Mouse (Mus musculus): Measurements from ENCODE around the gene Bcl7b. TPM values are rescaled to one million over a fixed set of nuclear protein-coding genes. Genes with fewer than 3 reads are reported as not detected.

Gene Bcl7b
- polyA plus RNA-seq, 1 experiment from 2014 or later = 46.6 TPM

GRCm38 (mm10) chr5:135187349-135188213 is 19.5 kb downstream of the Bcl7b start:
- peak overlapping the region; percentile 96 for H3K9ac ChIP-seq
- H3K36me3 ChIP-seq (replicated peaks) = peaks cover 17% of the 10 kb centered on the region
- H3K4me2 ChIP-seq = peak overlapping the region; percentile 77
- peaks cover 4% of the 10 kb centered on the region; the same call in 1 of the 2 replicates for H3K9me3 ChIP-seq
- ATAC-seq (ENCODE audit: low FRiP score) = peak; percentile 71
- peaks cover 34% of the 10 kb centered on the region for H3K4me1 ChIP-seq
- H3K27ac ChIP-seq = peak overlapping the region; percentile 95
- under 1% methylated on average over 93 of the region's 102 CpGs for WGBS
- H3K4me3 ChIP-seq (replicated peaks) = peak overlapping the region; percentile 88
- no peaks in the 10 kb centered on the region for H3K27me3 ChIP-seq

- ATAC-seq (ENCODE audit: low FRiP score) = no peak
- Histone ChIP-seq H3K4me1 (peaks cover 37% of the 10 kb centered on the region), H3K27me3 (no peaks in the 10 kb centered on the region), H3K9ac (peak overlapping the region; percentile 96), H3K9me3 (peaks cover 4% of the 10 kb centered on the region; the same call in 1 of the 2 replicates), H3K4me3 (replicated peaks) (peak overlapping the region; percentile 88), H3K4me2 (peak overlapping the region; percentile 77), H3K27ac (peak overlapping the region; percentile 95), H3K36me3 (replicated peaks) (peaks cover 14% of the 10 kb centered on the region)
- WGBS = 0% methylated on average over 8 of the region's 8 CpGs
Measured at GRCm38 (mm10) chr5:135188214-135188554, 20.1 kb downstream of the Bcl7b start.

- peak overlapping the region; percentile 96 for H3K9ac ChIP-seq
- peaks cover 4% of the 10 kb centered on the region; the same call in 1 of the 2 replicates for H3K9me3 ChIP-seq
- 83% methylated on average over 2 of the region's 2 CpGs for WGBS
- ATAC-seq (ENCODE audit: low FRiP score) = no peak
- no peaks in the 10 kb centered on the region for H3K27me3 ChIP-seq
- H3K4me2 ChIP-seq = peak overlapping the region; percentile 77
- peaks cover 37% of the 10 kb centered on the region for H3K4me1 ChIP-seq
- H3K4me3 ChIP-seq (replicated peaks) = peak overlapping the region; percentile 88
- H3K27ac ChIP-seq = no peak overlapping the region
- H3K36me3 ChIP-seq (replicated peaks) = peaks cover 19% of the 10 kb centered on the region
Measured at GRCm38 (mm10) chr5:135189281-135190022, 21.4 kb downstream of the Bcl7b start.

GRCm38 (mm10) chr5:135191620-135192019 is 23.5 kb downstream of the Bcl7b start:
- Histone ChIP-seq H3K27me3 (no peaks in the 10 kb centered on the region), H3K9me3 (no peaks in the 10 kb centered on the region), H3K36me3 (replicated peaks) (peaks cover 36% of the 10 kb centered on the region), H3K27ac (no peak overlapping the region), H3K4me1 (peaks cover 35% of the 10 kb centered on the region), H3K4me3 (replicated peaks) (no peak overlapping the region), H3K4me2 (no peak overlapping the region), H3K9ac (no peak overlapping the region)
- WGBS = 31% methylated on average over 2 of the region's 2 CpGs
- ATAC-seq (ENCODE audit: low FRiP score) = no peak

- H3K9ac ChIP-seq = no peak overlapping the region
- H3K36me3 ChIP-seq (replicated peaks) = peaks cover 42% of the 10 kb centered on the region
Measured at GRCm38 (mm10) chr5:135192431-135192830, 24.3 kb downstream of the Bcl7b start.

GRCm38 (mm10) chr5:135196367-135196766 is 28.3 kb downstream of the Bcl7b start:
- Histone ChIP-seq H3K9me3 (no peaks in the 10 kb centered on the region), H3K9ac (no peak overlapping the region), H3K27ac (no peak overlapping the region), H3K36me3 (replicated peaks) (peaks cover 62% of the 10 kb centered on the region), H3K4me3 (replicated peaks) (no peak overlapping the region), H3K4me1 (peaks cover 15% of the 10 kb centered on the region), H3K4me2 (no peak overlapping the region), H3K27me3 (no peaks in the 10 kb centered on the region)
- 85% methylated on average over 6 of the region's 6 CpGs for WGBS
- no peak for ATAC-seq (ENCODE audit: low FRiP score)

More at GRCm38 (mm10) chr5:135192431-135192830, 24.3 kb downstream of the Bcl7b start:
- H3K4me3 ChIP-seq (replicated peaks) = no peak overlapping the region
- no peaks in the 10 kb centered on the region for H3K9me3 ChIP-seq
- H3K27me3 ChIP-seq = no peaks in the 10 kb centered on the region
- peaks cover 35% of the 10 kb centered on the region for H3K4me1 ChIP-seq
- no peak overlapping the region for H3K27ac ChIP-seq
- H3K4me2 ChIP-seq = no peak overlapping the region
- WGBS = 98% methylated on average over 1 of the region's 1 CpGs
- ATAC-seq (ENCODE audit: low FRiP score) = no peak

GRCm38 (mm10) chr5:135202763-135203162 is 34.7 kb downstream of the Bcl7b start:
- no peak for ATAC-seq (ENCODE audit: low FRiP score)
- H3K9me3 ChIP-seq = no peaks in the 10 kb centered on the region
- no peak overlapping the region for H3K4me3 ChIP-seq (replicated peaks)
- H3K4me1 ChIP-seq = no peaks in the 10 kb centered on the region
- H3K27ac ChIP-seq = no peak overlapping the region
- peaks cover 89% of the 10 kb centered on the region for H3K36me3 ChIP-seq (replicated peaks)
- H3K9ac ChIP-seq = no peak overlapping the region
- H3K27me3 ChIP-seq = no peaks in the 10 kb centered on the region
- no peak overlapping the region for H3K4me2 ChIP-seq
- WGBS = 85% methylated on average over 3 of the region's 3 CpGs

GRCm38 (mm10) chr5:135208197-135208596 is 40.1 kb downstream of the Bcl7b start:
- no peaks in the 10 kb centered on the region for H3K4me1 ChIP-seq
- WGBS = 97% methylated on average over 1 of the region's 1 CpGs
- peaks cover 94% of the 10 kb centered on the region for H3K36me3 ChIP-seq (replicated peaks)

GRCm38 (mm10) chr5:135216871-135217270 is 48.8 kb downstream of the Bcl7b start:
- ATAC-seq (ENCODE audit: low FRiP score) = no peak
- Histone ChIP-seq H3K9ac (no peak overlapping the region), H3K4me1 (no peaks in the 10 kb centered on the region), H3K4me2 (no peak overlapping the region), H3K9me3 (no peaks in the 10 kb centered on the region), H3K27me3 (no peaks in the 10 kb centered on the region), H3K4me3 (replicated peaks) (no peak overlapping the region), H3K36me3 (replicated peaks) (peaks cover 94% of the 10 kb centered on the region), H3K27ac (no peak overlapping the region)
- WGBS = 94% methylated on average over 6 of the region's 6 CpGs

More at GRCm38 (mm10) chr5:135208197-135208596, 40.1 kb downstream of the Bcl7b start:
- Histone ChIP-seq H3K4me3 (replicated peaks) (no peak overlapping the region), H3K9me3 (no peaks in the 10 kb centered on the region), H3K9ac (no peak overlapping the region), H3K27ac (no peak overlapping the region), H3K4me2 (no peak overlapping the region), H3K27me3 (no peaks in the 10 kb centered on the region)
- ATAC-seq (ENCODE audit: low FRiP score) = no peak

- no peak overlapping the region for H3K27ac ChIP-seq
- H3K9me3 ChIP-seq = no peaks in the 10 kb centered on the region
- H3K36me3 ChIP-seq (replicated peaks) = peaks cover 91% of the 10 kb centered on the region
- H3K4me3 ChIP-seq (replicated peaks) = no peak overlapping the region
- ATAC-seq (ENCODE audit: low FRiP score) = no peak
- no peaks in the 10 kb centered on the region for H3K27me3 ChIP-seq
- no peaks in the 10 kb centered on the region for H3K4me1 ChIP-seq
- no peak overlapping the region for H3K9ac ChIP-seq
- H3K4me2 ChIP-seq = no peak overlapping the region
Measured at GRCm38 (mm10) chr5:135220941-135221340, 52.9 kb downstream of the Bcl7b start.

- WGBS = 95% methylated on average over 7 of the region's 7 CpGs
- Histone ChIP-seq H3K9me3 (no peaks in the 10 kb centered on the region), H3K36me3 (replicated peaks) (peaks cover 88% of the 10 kb centered on the region), H3K27ac (no peak overlapping the region), H3K4me1 (no peaks in the 10 kb centered on the region), H3K9ac (no peak overlapping the region), H3K4me3 (replicated peaks) (no peak overlapping the region), H3K4me2 (no peak overlapping the region), H3K27me3 (no peaks in the 10 kb centered on the region)
- ATAC-seq (ENCODE audit: low FRiP score) = no peak
Measured at GRCm38 (mm10) chr5:135222066-135222465, 54.0 kb downstream of the Bcl7b start.

- H3K36me3 ChIP-seq (replicated peaks) = peaks cover 86% of the 10 kb centered on the region
- no peak for ATAC-seq (ENCODE audit: low FRiP score)
- no peak overlapping the region for H3K9ac ChIP-seq
- WGBS = 90% methylated on average over 3 of the region's 3 CpGs
- no peaks in the 10 kb centered on the region for H3K4me1 ChIP-seq
- H3K4me2 ChIP-seq = no peak overlapping the region
- H3K4me3 ChIP-seq (replicated peaks) = no peak overlapping the region
- no peaks in the 10 kb centered on the region for H3K27me3 ChIP-seq
- H3K27ac ChIP-seq = no peak overlapping the region
- no peaks in the 10 kb centered on the region for H3K9me3 ChIP-seq
Measured at GRCm38 (mm10) chr5:135224169-135224568, 56.1 kb downstream of the Bcl7b start.
